Mouse (Mus musculus) hindbrain, postnatal 0 days (tissue): ENCODE measurements around the gene Arih2. TPM values are rescaled to one million over a fixed set of nuclear protein-coding genes. Genes with fewer than 3 reads are reported as not detected.

ENCODE experiments used
- ATAC-seq: fragments of 200-750 bp; cut with Nextera tagmentation; 2 replicates; pipeline ENCODE4 v1.8.0; 2017; ENCODE audit warnings: mild to moderate bottlenecking, moderate TSS enrichment, moderate library complexity
- DNase-seq: peaks from one replicate; pipeline ENCODE4 v3.0.0-alpha.2; 2015; ENCODE audit warnings: low spot score
- H3K27ac ChIP-seq: fragments of 300-500 bp; sonication (generic); 2 replicates; pipeline ENCODE4 v1.5.1; 2014; ENCODE audit warnings: mild to moderate bottlenecking
- H3K27me3 ChIP-seq: fragments of 300-500 bp; sonication (generic); 2 replicates; pipeline ENCODE4 v1.6.1; 2014; ENCODE audit warnings: low read length, mixed read lengths; ENCODE audit not compliant: insufficient read depth
- H3K36me3 ChIP-seq: fragments of 300-500 bp; sonication (generic); 2 replicates; pipeline ENCODE4 v1.6.1; 2014; ENCODE audit warnings: low read length, mixed read lengths; ENCODE audit not compliant: insufficient read depth
- H3K4me1 ChIP-seq: fragments of 300-500 bp; sonication (generic); 2 replicates; pipeline ENCODE4 v1.6.1; 2014; ENCODE audit warnings: antibody characterized with exemption, low read length, mixed read lengths; ENCODE audit not compliant: insufficient read depth
- H3K4me2 ChIP-seq: fragments of 300-500 bp; sonication (generic); 2 replicates; pipeline ENCODE4 v1.6.1; 2014; ENCODE audit warnings: low read depth, mild to moderate bottlenecking, low read length, moderate library complexity, mixed read lengths
- H3K4me3 ChIP-seq: fragments of 300-500 bp; sonication (generic); 2 replicates; pipeline ENCODE4 v1.5.1; 2014; ENCODE audit warnings: low read length
- H3K9ac ChIP-seq: fragments of 300-500 bp; sonication (generic); replicated peaks from 2 replicates; pipeline ENCODE4 v1.6.1; 2014; ENCODE audit warnings: mild to moderate bottlenecking, low read length, moderate library complexity, mixed read lengths
- H3K9me3 ChIP-seq: fragments of 300-500 bp; sonication (generic); 2 replicates; pipeline ENCODE4 v1.6.1; 2016; ENCODE audit warnings: low read length, mixed read lengths
- CTCF ChIP-seq: IDR thresholded peaks from 2 replicates; pipeline ENCODE4 v1.5.1; 2016; ENCODE audit warnings: antibody characterized with exemption, control low read depth, low read depth
- WGBS: fragments of 180-500 bp; shearing (Covaris S2); extraction: QIAGEN DNeasy Blood & Tissue Kit; methylation state at CpG from one replicate; pipeline ENCODE4 v1.1.7; 2014; 5-methylcytosine and 5-hydroxymethylcytosine counted together
- polyA plus RNA-seq: library from polyadenylated mRNA; unstranded; fragments of >200 nt; fragmentation: Nextera tagmentation; extraction: Ambion mirVana; gene quantifications from 2 replicates; pipeline ENCODE4 v1.2.1, GENCODE M21; 2015
- total RNA-seq: library from RNA; depleted of rRNA; stranded (reverse); fragments of >200 nt; gene quantifications from 2 replicates; pipeline ENCODE4 v1.2.3, GENCODE M21; 2014

Gene Arih2
- total and polyA plus RNA-seq, 2 experiments from 2014 or later: 39.7 to 54.8 TPM

GRCm38 (mm10) chr9:108591462-108591861 lies 57.7 kb downstream of the Arih2 start:
- no peak overlapping the region for H3K9ac ChIP-seq
- no peaks in the 10 kb centered on the region for H3K36me3 ChIP-seq
- H3K27me3 ChIP-seq: no peaks in the 10 kb centered on the region
- 55% methylated on average over 4 of the region's 4 CpGs for WGBS
- no peak overlapping the region for H3K4me3 ChIP-seq
- no peaks in the 10 kb centered on the region for H3K9me3 ChIP-seq
- peak; percentile 40 for DNase-seq
- H3K4me2 ChIP-seq: no peak overlapping the region
- no peak for ATAC-seq
- H3K4me1 ChIP-seq: peaks cover 32% of the 10 kb centered on the region
- H3K27ac ChIP-seq: no peak overlapping the region
- no peak for TF ChIP-seq CTCF

GRCm38 (mm10) chr9:108589229-108589628 lies 60.0 kb downstream of the Arih2 start:
- Histone ChIP-seq H3K36me3 (no peaks in the 10 kb centered on the region), H3K4me2 (no peak overlapping the region), H3K9me3 (no peaks in the 10 kb centered on the region), H3K27ac (peak overlapping the region; percentile 95), H3K27me3 (no peaks in the 10 kb centered on the region), H3K9ac (no peak overlapping the region), H3K4me1 (peaks cover 32% of the 10 kb centered on the region), H3K4me3 (no peak overlapping the region)
- no peak for ATAC-seq
- DNase-seq: peak; percentile 71
- peak; percentile 65 for TF ChIP-seq CTCF
- 66% methylated on average over 5 of the region's 5 CpGs for WGBS

- Histone ChIP-seq H3K9me3 (no peaks in the 10 kb centered on the region), H3K4me1 (peaks cover 32% of the 10 kb centered on the region), H3K27ac (peak overlapping the region; percentile 95), H3K27me3 (no peaks in the 10 kb centered on the region), H3K4me3 (0 out of 2 replicates have a peak overlapping the region, but pooled peaks have one; percentile 14), H3K4me2 (peak overlapping the region; percentile 52), H3K36me3 (no peaks in the 10 kb centered on the region), H3K9ac (peak overlapping the region; percentile 35; the same call in 1 of the 2 replicates)
- peak; percentile 97 for ATAC-seq
- DNase-seq: peak; percentile 95
- 1% methylated on average over 14 of the region's 14 CpGs for WGBS
- TF ChIP-seq CTCF: no peak
Observed at GRCm38 (mm10) chr9:108587571-108588180, 61.5 kb downstream of the Arih2 start.

GRCm38 (mm10) chr9:108579344-108579690 lies 69.9 kb downstream of the Arih2 start:
- H3K4me3 ChIP-seq: peak overlapping the region; percentile 71; the same call in 1 of the 2 replicates

GRCm38 (mm10) chr9:108578545-108579343 lies 70.4 kb downstream of the Arih2 start, which contains the start of gene Wdr6:
Wdr6 (minus strand) TSS chr9:108578739.
- 4% methylated on average over 51 of the region's 51 CpGs for WGBS
- H3K9me3 ChIP-seq: no peaks in the 10 kb centered on the region
- ATAC-seq (peak; percentile 98), DNase-seq (peak; percentile 98)
- H3K9ac ChIP-seq: peak within 1 kb of the TSS; percentile 96
- no peaks in the 10 kb centered on the region for H3K27me3 ChIP-seq
- peak within 1 kb of the TSS; percentile 81 for H3K4me2 ChIP-seq
- peak within 1 kb of the TSS; percentile 98 for H3K27ac ChIP-seq
- peaks cover 22% of the 10 kb centered on the region for H3K36me3 ChIP-seq
- peak within 1 kb of the TSS; percentile 71 for H3K4me3 ChIP-seq
- peaks cover 19% of the 10 kb centered on the region for H3K4me1 ChIP-seq
- no peak for TF ChIP-seq CTCF

More at GRCm38 (mm10) chr9:108579344-108579690, 69.9 kb downstream of the Arih2 start:
- Histone ChIP-seq H3K4me2 (peak overlapping the region; percentile 81), H3K27ac (peak overlapping the region; percentile 98), H3K27me3 (no peaks in the 10 kb centered on the region), H3K9me3 (no peaks in the 10 kb centered on the region), H3K4me1 (peaks cover 19% of the 10 kb centered on the region), H3K9ac (peak overlapping the region; percentile 96), H3K36me3 (peaks cover 18% of the 10 kb centered on the region)
- no peak for TF ChIP-seq CTCF
- DNase-seq: no peak
- ATAC-seq: no peak
- WGBS: 58% methylated on average over 5 of the region's 5 CpGs

- Histone ChIP-seq H3K4me3 (peak overlapping the region; percentile 71), H3K27me3 (no peaks in the 10 kb centered on the region), H3K4me2 (peak overlapping the region; percentile 81), H3K27ac (peak overlapping the region; percentile 98), H3K4me1 (peaks cover 19% of the 10 kb centered on the region), H3K9me3 (no peaks in the 10 kb centered on the region), H3K9ac (peak overlapping the region; percentile 96), H3K36me3 (peaks cover 27% of the 10 kb centered on the region)
- WGBS: 1% methylated on average over 24 of the region's 24 CpGs
- DNase-seq (peak; percentile 74), ATAC-seq (0 out of 2 replicates have a peak, but pooled peaks have one; percentile 1)
- no peak for TF ChIP-seq CTCF
Observed at GRCm38 (mm10) chr9:108577934-108578544, 71.1 kb downstream of the Arih2 start.
